Mouse (Mus musculus) subcutaneous adipose tissue, adult 2 months (tissue): Measurements from ENCODE around the gene Ctdsp2. TPM values are rescaled to one million over a fixed set of nuclear protein-coding genes. Genes with fewer than 3 reads are reported as not detected.

Experiments used
- polyA plus RNA-seq: library from polyadenylated mRNA; depleted of rRNA; stranded (reverse); fragments of >200 nt; gene quantifications from 2 replicates; pipeline ENCODE4 v1.2.3, GENCODE M21; 2012; ENCODE audit warnings: low replicate concordance; rRNA removed

The Ctdsp2 gene
- polyA plus RNA-seq = 143 and 242 TPM in 2 replicates

GRCm38 (mm10) chr10:126978277-126978994, at the start of gene Ctdsp2:
Gene Ctdsp2, plus strand, starts transcription at chr10:126978717.

GRCm38 (mm10) chr10:127000529-127000928, 22.0 kb downstream of the Ctdsp2 start, which contains the start of gene Avil:
Gene Avil, plus strand, starts transcription at chr10:127000709.

GRCm38 (mm10) chr10:127030336-127031296, 52.1 kb downstream of the Ctdsp2 start, which contains the start of gene Tsfm:
Gene Tsfm, minus strand, starts transcription at chr10:127030840.

GRCm38 (mm10) chr10:127041274-127041766, 62.8 kb downstream of the Ctdsp2 start, which contains the start of the genes Mettl1 and Eef1akmt3:
Gene Mettl1, plus strand, starts transcription at chr10:127041414.
Gene Eef1akmt3, minus strand, starts transcription at chr10:127041513.

GRCm38 (mm10) chr10:127047954-127048353, 69.4 kb downstream of the Ctdsp2 start, which contains the start of gene Cyp27b1:
Gene Cyp27b1, plus strand, starts transcription at chr10:127048250.

Other genes with a start within 250 kb of the Ctdsp2 start
- 6.4 and 14.2 TPM in 2 replicates for gene Atp23, start 77.4 kb upstream of the Ctdsp2 start, polyA plus RNA-seq
- gene Avil, start 22.0 kb downstream of the Ctdsp2 start, polyA plus RNA-seq = 0.09 and 2.4 TPM in 2 replicates
- 43.6 and 44.6 TPM in 2 replicates for gene Tsfm, start 52.1 kb downstream of the Ctdsp2 start, polyA plus RNA-seq
- gene Mettl1, start 62.7 kb downstream of the Ctdsp2 start, polyA plus RNA-seq = 18.2 and 43.8 TPM in 2 replicates
- gene Eef1akmt3, start 62.8 kb downstream of the Ctdsp2 start, polyA plus RNA-seq = 0.13 and 1.5 TPM in 2 replicates
- gene Cyp27b1, start 69.5 kb downstream of the Ctdsp2 start, polyA plus RNA-seq = 0.37 and 0.60 TPM in 2 replicates
- gene March9, start 81.5 kb downstream of the Ctdsp2 start, polyA plus RNA-seq = 1.2 and 10.2 TPM in 2 replicates
- gene Cdk4, start 84.8 kb downstream of the Ctdsp2 start, polyA plus RNA-seq = 148 and 541 TPM in 2 replicates
- 121 and 174 TPM in 2 replicates for gene Tspan31, start 91.5 kb downstream of the Ctdsp2 start, polyA plus RNA-seq
- 4.8 and 25.1 TPM in 2 replicates for gene Agap2, start 96.6 kb downstream of the Ctdsp2 start, polyA plus RNA-seq
- gene Os9, start 142.4 kb downstream of the Ctdsp2 start, polyA plus RNA-seq = 95.7 and 99.4 TPM in 2 replicates
- gene B4galnt1, start 186.5 kb downstream of the Ctdsp2 start, polyA plus RNA-seq = 9.0 and 26.1 TPM in 2 replicates
- gene Slc26a10, start 201.9 kb downstream of the Ctdsp2 start, polyA plus RNA-seq = 2.3 and 4.2 TPM in 2 replicates
- 29.9 and 129 TPM in 2 replicates for gene Arhgef25, start 211.4 kb downstream of the Ctdsp2 start, polyA plus RNA-seq
- gene Dtx3, start 217.0 kb downstream of the Ctdsp2 start, polyA plus RNA-seq = 173 and 346 TPM in 2 replicates
- gene Pip4k2c, start 232.9 kb downstream of the Ctdsp2 start, polyA plus RNA-seq = 38.6 and 48.2 TPM in 2 replicates